Mouse (Mus musculus) central nervous system, embryonic 14 days (tissue): ENCODE measurements around the gene Glb1l. TPM values are rescaled to one million over a fixed set of nuclear protein-coding genes. Genes with fewer than 3 reads are reported as not detected.

ENCODE experiments used
- polyA plus RNA-seq: library from polyadenylated mRNA; depleted of rRNA; stranded (reverse); fragments of >200 nt; gene quantifications from 2 replicates; pipeline ENCODE4 v1.2.3, GENCODE M21; 2012; rRNA removed

The Glb1l gene
- 40.1 and 40.9 TPM in 2 replicates for polyA plus RNA-seq

DNA sequence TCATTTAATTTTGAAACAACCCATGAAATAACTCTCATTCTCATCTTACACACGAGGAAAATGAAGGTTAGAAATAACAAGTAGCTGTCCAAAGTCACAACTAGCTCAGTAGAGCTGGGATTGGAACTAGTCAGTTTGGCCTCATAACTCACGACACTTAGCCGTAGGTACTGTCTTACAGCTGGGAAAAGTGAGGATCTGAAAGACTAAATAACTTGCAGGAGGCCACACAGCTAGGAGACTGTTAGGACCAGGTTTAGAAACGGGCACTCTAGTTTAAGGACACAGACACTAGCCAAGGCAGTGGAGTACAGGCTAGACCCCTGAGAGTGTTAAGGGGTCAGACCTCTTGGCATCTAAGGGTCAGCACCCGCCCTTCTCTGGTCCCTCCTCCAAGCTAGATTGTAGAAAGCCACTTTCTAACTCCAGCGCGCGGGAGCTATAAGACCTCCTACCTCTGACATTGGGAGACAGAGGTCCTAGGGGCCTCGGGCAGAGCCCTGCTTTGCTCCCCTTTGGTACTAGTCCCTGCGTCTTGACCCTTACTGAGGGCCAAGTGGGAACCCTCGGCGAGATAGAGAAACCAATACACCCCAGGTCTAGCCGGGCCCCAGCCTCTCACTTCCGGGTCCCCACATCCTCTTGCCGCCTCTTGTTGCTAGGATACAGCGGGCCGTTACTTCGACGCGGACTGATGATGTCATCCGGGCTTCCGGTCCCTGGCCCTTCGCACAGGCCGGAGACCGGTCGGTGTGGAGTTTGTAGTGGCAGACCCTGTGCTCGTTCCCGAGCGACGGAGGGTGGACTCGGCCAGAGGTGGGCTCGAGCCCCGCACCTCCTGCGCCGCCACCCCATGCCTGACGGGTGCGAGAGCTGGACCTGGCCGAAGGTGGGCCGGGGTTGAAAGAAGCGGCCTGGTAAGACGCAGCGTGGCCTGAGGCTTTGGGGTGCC lies at the start of gene Glb1l, which contains the start of gene Stk16:
Gene Glb1l, minus strand, starts transcription at position 678 of the 952 bp plus-strand sequence.
Gene Stk16, plus strand, starts transcription at position 703 of the 952 bp plus-strand sequence.

DNA sequence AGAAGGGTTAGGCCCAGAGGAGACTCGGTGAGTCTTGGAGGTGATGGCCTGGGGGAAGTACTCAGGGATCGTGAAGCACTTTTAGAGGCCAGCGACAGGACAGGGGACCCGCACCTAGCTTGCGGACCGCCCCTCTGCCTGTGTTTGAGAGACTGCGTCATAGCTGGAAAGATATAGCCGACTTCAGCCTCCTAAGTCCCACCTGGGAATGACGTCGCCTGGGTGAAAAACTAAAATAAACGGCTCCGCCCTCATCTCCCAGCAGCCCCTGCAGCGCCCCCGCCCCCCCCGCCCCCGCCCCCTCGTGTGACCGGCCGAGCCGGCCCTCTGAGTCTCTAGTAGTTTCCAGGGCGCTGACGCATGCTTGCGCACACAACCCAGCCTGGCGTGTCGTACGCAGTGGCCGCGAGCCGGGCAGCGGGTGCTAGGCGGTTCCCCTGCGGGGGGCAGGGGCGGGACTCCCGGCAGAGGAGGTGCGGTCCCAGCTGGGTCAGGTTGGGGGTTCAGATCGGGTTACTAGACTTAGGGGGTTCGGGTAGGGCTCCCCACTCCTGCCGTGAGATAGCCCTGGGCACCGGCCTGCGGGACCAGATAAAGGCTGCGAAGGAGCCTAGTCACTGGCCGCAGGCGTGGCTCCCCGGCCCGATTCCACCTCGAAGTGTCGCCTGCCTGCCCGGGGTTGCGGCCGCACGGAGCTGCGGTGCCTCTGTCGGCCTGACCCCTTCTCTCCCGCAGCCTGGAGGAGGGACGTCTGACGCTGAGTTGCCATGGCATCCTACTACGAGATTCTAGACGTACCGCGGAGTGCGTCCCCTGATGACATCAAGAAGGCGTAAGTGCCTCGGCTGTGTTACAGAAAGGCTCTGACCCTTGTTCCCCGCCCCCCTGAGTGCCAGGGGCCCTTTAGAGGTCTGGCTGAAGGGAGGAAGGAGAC lies 25.8 kb upstream of the Glb1l start, which contains the start of gene Dnajb2:
Gene Dnajb2, plus strand, starts transcription at position 290 of the 934 bp plus-strand sequence.

DNA sequence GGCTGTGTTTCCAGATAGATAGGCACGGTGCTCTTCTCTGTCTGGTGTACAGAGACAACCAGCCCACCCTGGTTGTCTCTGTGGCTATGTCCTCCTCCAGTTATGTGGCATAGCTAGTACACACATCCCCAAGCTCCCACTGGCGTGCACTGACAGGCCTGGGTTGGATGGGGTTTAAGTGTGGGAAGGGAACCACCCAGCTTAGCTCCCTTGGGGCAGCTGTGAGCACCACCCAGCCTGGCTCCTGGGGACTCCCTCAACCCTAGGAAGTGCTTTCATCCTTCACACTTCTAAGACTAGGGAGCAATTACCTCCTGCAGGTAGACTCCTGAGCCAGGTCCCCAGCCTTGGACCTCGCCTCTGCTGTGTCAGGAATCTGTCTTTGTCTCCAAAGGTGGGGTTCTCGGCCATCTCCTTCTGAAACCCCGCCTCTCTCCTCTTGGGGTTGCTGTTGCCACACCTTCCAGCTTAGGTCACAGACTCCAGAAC lies 21.1 kb upstream of the Glb1l start, which contains the start of gene A630095N17Rik:
Gene A630095N17Rik, minus strand, starts transcription at position 439 of the 489 bp plus-strand sequence.

DNA sequence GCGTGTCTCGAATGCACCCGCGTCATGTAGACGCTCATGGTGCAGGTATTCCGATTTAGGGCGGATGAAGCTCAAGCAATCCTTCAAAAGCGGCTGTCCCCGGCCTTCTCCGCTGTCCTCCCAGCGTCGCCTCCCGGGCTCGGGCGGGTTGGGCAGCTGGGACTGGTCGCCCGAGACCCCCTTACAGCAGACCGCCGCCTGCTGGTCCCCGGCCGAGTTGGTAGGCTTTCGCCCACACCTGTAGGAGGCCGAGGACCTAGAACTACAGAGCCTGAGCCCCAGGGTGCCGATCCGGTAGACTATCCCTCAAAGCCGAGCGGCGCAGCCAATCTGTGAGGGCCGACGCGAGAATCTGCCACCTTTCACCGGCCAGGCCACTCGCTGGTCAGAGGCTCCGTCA lies 8.9 kb upstream of the Glb1l start, which contains the start of gene Tuba4a:
Gene Tuba4a, minus strand, starts transcription at position 335 of the 400 bp plus-strand sequence.

DNA sequence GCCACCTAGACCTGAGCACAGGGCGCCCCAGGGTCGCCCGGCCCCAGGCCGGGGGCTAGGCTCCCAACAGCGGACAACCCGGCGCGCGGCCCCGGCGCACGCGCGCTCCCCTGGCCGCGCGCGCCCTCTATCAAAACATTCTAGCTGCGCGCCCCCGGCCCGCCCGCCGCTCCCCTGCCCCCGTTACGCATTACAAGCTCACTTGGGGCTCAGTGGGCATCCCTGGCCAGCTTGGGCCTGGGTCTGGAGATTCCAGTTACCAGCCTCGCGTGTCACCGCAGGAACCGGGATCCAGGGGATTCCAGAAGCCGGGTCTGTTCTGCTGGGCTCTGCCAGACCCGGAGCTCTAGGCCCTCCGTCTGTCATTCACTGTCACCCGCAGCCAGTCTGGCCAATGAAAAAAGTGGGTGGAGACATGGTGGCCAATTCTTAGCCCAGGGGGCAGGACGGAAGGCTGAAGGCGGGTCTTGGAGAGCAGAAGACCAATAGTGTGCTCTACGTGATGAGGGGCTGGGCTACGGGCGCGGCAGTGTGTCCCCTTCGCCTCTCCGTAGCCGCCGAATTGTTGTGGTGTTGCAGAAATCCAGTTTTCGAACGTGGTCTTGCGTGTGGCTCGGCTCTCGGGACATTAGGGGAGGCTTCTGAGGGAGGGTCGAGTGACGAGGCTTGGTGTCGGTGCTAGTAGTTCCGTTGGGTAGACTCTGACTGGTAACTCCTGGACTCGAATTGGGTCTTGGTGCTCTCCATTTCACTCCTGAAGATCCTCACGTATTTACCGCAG lies 18.8 kb downstream of the Glb1l start, which contains the start of the genes Ankzf1 and Atg9a:
Gene Ankzf1, plus strand, starts transcription at position 530 of the 781 bp plus-strand sequence.
Gene Atg9a, minus strand, starts transcription at position 575 of the 781 bp plus-strand sequence.

DNA sequence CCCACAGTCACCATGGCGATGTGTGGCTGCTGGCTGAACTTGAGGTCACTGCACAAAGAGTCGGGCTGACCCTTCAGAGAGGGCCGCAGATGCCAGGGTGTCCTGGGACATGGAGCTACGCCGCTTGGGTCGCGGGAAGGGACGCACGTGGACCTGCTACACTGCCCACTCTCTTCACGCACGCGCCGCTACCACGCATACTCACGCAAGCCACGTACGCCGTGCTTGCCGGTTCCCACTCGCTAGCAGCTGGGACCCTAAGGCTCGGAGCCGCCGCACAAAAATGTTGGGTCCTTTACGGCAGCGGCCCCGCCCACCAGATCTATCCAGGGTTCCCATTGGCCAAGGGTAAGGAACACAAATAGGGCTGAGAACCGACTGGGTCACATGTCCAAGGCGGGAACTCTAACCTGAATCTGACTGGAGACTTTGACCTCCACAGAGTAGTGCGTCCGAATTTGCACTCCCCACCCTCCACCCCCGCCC lies 30.5 kb downstream of the Glb1l start, which contains the start of gene Abcb6:
Gene Abcb6, minus strand, starts transcription at position 288 of the 486 bp plus-strand sequence.

DNA sequence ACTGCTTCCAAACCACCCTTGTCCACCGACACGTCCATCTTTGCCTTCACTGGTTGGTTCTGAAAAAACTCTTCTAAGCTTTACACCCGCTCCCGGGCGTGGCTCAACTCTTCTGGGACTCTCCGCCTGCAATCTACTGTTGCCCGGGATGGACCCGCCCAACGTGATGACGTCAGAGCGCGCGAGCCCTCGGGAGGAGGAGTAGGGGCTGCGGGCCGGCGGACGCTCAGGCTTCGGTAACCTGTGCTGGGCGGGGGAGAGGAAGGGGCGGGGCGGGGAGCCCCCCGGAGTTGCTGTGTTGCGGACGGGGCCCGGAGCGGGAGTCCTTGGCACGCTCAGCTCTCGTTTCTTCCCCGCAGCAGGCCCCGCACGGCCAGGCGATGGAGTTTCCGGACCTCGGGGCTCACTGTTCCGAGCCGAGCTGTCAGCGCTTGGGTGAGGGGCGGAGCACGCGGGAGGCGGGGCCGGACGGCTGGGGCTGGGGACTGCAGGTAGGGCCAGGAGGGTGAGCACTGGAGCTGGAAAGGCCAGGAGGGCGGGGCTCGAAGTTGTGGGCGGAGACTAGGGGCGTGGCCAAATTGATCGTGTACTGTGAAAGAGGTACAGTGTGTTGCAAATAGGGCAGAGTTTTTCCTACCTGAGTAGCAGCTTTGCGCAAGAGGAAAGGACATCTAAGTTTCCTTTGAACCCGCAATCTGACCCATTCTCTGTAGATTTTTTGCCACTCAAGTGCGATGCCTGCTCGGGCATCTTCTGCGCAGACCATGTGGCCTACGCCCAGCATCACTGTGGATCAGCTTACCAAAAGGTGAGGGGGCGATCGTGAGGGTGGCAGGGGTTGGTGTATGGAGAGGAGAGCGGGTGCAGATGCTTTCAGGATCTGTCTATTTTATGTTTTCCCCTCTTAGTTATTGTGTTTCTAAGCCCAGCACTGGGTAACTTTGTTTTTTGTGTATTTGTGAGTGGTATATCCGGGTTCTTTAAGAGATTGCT lies 41.8 kb downstream of the Glb1l start, which contains the start of gene Zfand2b:
Gene Zfand2b, plus strand, starts transcription at position 175 of the 993 bp plus-strand sequence.

Other genes with a start within 250 kb of the Glb1l start
- 3.0 and 3.8 TPM in 2 replicates for gene Nhej1, start 85.6 kb downstream of the Glb1l start, polyA plus RNA-seq
- gene Slc23a3, start 76.9 kb downstream of the Glb1l start, polyA plus RNA-seq, result 0.06 and 0.15 TPM in 2 replicates
- gene Cnppd1, start 68.1 kb downstream of the Glb1l start, polyA plus RNA-seq, result 60.0 and 62.1 TPM in 2 replicates
- 139 and 143 TPM in 2 replicates for gene Retreg2, start 68.0 kb downstream of the Glb1l start, polyA plus RNA-seq
- 53.6 and 56.3 TPM in 2 replicates for gene Zfand2b, start 42.2 kb downstream of the Glb1l start, polyA plus RNA-seq
- 31.6 and 32.7 TPM in 2 replicates for gene Abcb6, start 30.4 kb downstream of the Glb1l start, polyA plus RNA-seq
- gene Ankzf1, start 18.7 kb downstream of the Glb1l start, polyA plus RNA-seq, result 30.2 and 33.0 TPM in 2 replicates
- 55.1 and 56.4 TPM in 2 replicates for gene Atg9a, start 18.6 kb downstream of the Glb1l start, polyA plus RNA-seq
- 261 and 262 TPM in 2 replicates for gene Stk16, start within 50 bp of the Glb1l start, polyA plus RNA-seq
- gene Tuba4a, start 9.1 kb upstream of the Glb1l start, polyA plus RNA-seq, result 6.3 and 6.9 TPM in 2 replicates
- not detected in 2 replicates for gene A630095N17Rik, start 21.3 kb upstream of the Glb1l start, polyA plus RNA-seq
- 49.5 and 53.3 TPM in 2 replicates for gene Dnajb2, start 25.6 kb upstream of the Glb1l start, polyA plus RNA-seq
- gene Ptprn, start 53.7 kb upstream of the Glb1l start, polyA plus RNA-seq, result 36.6 and 47.6 TPM in 2 replicates
- 58.6 and 67.6 TPM in 2 replicates for gene Resp18, start 67.6 kb upstream of the Glb1l start, polyA plus RNA-seq
- gene Dnpep, start 107.2 kb upstream of the Glb1l start, polyA plus RNA-seq, result 146 and 166 TPM in 2 replicates
- gene Des, start 149.5 kb upstream of the Glb1l start, polyA plus RNA-seq, result 0.93 and 10.1 TPM in 2 replicates
- gene Speg, start 164.5 kb upstream of the Glb1l start, polyA plus RNA-seq, result 41.4 and 54.7 TPM in 2 replicates
- gene Gmppa, start 225.1 kb upstream of the Glb1l start, polyA plus RNA-seq, result 101 and 108 TPM in 2 replicates
- gene Asic4, start 239.6 kb upstream of the Glb1l start, polyA plus RNA-seq, result 22.4 and 30.0 TPM in 2 replicates